In genomic region chr15:81027378-81028173, GRCm38 (mm10) we compare ENCODE assay signal across 8 mouse cellular contexts. TPM values are rescaled to one million over a fixed set of nuclear protein-coding genes. Genes with fewer than 3 reads are reported as not detected.
DNase-seq lines count a peak whose midpoint lies in the region; ATAC-seq and TF ChIP-seq lines count a peak whose summit lies in the region.

No protein-coding gene starts in this region.

- 43% methylated on average over 8 of the region's 8 CpGs for WGBS in forebrain, embryonic 13.5 days
- 13% methylated on average over 8 of the region's 8 CpGs for WGBS in liver, embryonic 14.5 days (ENCODE audit: insufficient replicate concordance)
- WGBS in neural tube, embryonic 13.5 days: 46% methylated on average over 8 of the region's 8 CpGs
- 28% methylated on average over 8 of the region's 8 CpGs for WGBS in stomach, postnatal 0 days

- no peak overlapping the region for H3K4me3 ChIP-seq in ES-Bruce4 (ENCODE audit: low read depth, low read length)
- no peak overlapping the region for H3K4me3 ChIP-seq in forebrain, embryonic 13.5 days
- H3K4me3 ChIP-seq in liver, embryonic 14.5 days (ENCODE audit: insufficient read depth in 1 of 2, low read depth in 2 of 2, low read length in 2 of 2): no peak overlapping the region
- H3K4me3 ChIP-seq in neural tube, embryonic 13.5 days: no peak overlapping the region
- H3K4me3 ChIP-seq in stomach, postnatal 0 days (ENCODE audit: low read depth, low read length): no peak overlapping the region

- peak; percentile 87 for DNase-seq in c-Kit-positive CD71-positive TER-119-negative erythroid progenitor cells, embryonic 14.5 days (ENCODE audit: low read depth)
- peak; percentile 85 to 90 for DNase-seq in heart, postnatal 10 days
- DNase-seq in kidney, postnatal 36 days: peak; percentile 73 to 89
- peak; percentile 61 to 71 (median 67) for DNase-seq in liver, embryonic 14.5 days (ENCODE audit: low read depth in 3 of 3, low spot score in 3 of 3)
- DNase-seq in stomach, postnatal 0 days (ENCODE audit: low spot score): peak; percentile 86

- peak; percentile 46 for TF ChIP-seq CTCF in ES-Bruce4 (IDR thresholded peaks at IDR 0.05; ENCODE audit: low read depth, low read length)
- TF ChIP-seq CTCF in liver, embryonic 14.5 days (IDR thresholded peaks at IDR 0.05; ENCODE audit: low read depth): peak; percentile 92
- TF ChIP-seq CTCF in stomach, postnatal 0 days (IDR thresholded peaks at IDR 0.05; ENCODE audit: low read depth): peak; percentile 94

- no peaks in the 10 kb centered on the region for H3K4me1 ChIP-seq in ES-Bruce4 (ENCODE audit: control insufficient read depth, insufficient read depth, low read length)
- H3K4me1 ChIP-seq in forebrain, embryonic 13.5 days: no peaks in the 10 kb centered on the region
- peaks cover 0 to 14% of the 10 kb centered on the region in 2 experiments; a peak in 2 of 4 replicates for H3K4me1 ChIP-seq in liver, embryonic 14.5 days (replicated peaks; ENCODE audit: control insufficient read depth in 2 of 2, insufficient read depth in 2 of 2, low read length in 1 of 2)
- H3K4me1 ChIP-seq in neural tube, embryonic 13.5 days (replicated peaks): peaks cover 20% of the 10 kb centered on the region
- H3K4me1 ChIP-seq in stomach, postnatal 0 days (replicated peaks; ENCODE audit: control insufficient read depth, insufficient read depth): peaks cover 2% of the 10 kb centered on the region; the same call in 1 of the 2 replicates

- H3K9ac ChIP-seq in ES-Bruce4 (ENCODE audit: low read depth, poor library complexity, severe bottlenecking): no peak overlapping the region
- no peak overlapping the region for H3K9ac ChIP-seq in forebrain, embryonic 13.5 days
- no peak overlapping the region for H3K9ac ChIP-seq in liver, embryonic 14.5 days (replicated peaks)
- no peak overlapping the region for H3K9ac ChIP-seq in neural tube, embryonic 13.5 days
- no peak overlapping the region for H3K9ac ChIP-seq in stomach, postnatal 0 days (ENCODE audit: low read length)

- no peaks in the 10 kb centered on the region for H3K36me3 ChIP-seq in ES-Bruce4 (ENCODE audit: control insufficient read depth, insufficient read depth, low read length, poor library complexity, severe bottlenecking)
- no peaks in the 10 kb centered on the region for H3K36me3 ChIP-seq in forebrain, embryonic 13.5 days (ENCODE audit: poor library complexity, severe bottlenecking)
- no peaks in the 10 kb centered on the region for H3K36me3 ChIP-seq in liver, embryonic 14.5 days (replicated peaks; ENCODE audit: control insufficient read depth, insufficient read depth, low read depth)
- no peaks in the 10 kb centered on the region for H3K36me3 ChIP-seq in neural tube, embryonic 13.5 days
- no peaks in the 10 kb centered on the region for H3K36me3 ChIP-seq in stomach, postnatal 0 days (ENCODE audit: control insufficient read depth, insufficient read depth, low read length)

- no peaks in the 10 kb centered on the region for H3K9me3 ChIP-seq in ES-Bruce4 (replicated peaks; ENCODE audit: control insufficient read depth, insufficient read depth, low read length, poor library complexity, severe bottlenecking)
- H3K9me3 ChIP-seq in forebrain, embryonic 13.5 days (replicated peaks): no peaks in the 10 kb centered on the region
- no peaks in the 10 kb centered on the region for H3K9me3 ChIP-seq in liver, embryonic 14.5 days (ENCODE audit: control insufficient read depth, low read length)
- no peaks in the 10 kb centered on the region for H3K9me3 ChIP-seq in neural tube, embryonic 13.5 days
- H3K9me3 ChIP-seq in stomach, postnatal 0 days (ENCODE audit: control insufficient read depth, low read length): no peaks in the 10 kb centered on the region

- peak; percentile 70 for ATAC-seq in forebrain, embryonic 13.5 days
- peak; percentile 97 for ATAC-seq in liver, embryonic 14.5 days (ENCODE audit: insufficient read depth)
- ATAC-seq in neural tube, embryonic 13.5 days (ENCODE audit: low read depth): peak; percentile 71
- peak; percentile 89 for ATAC-seq in stomach, postnatal 0 days (ENCODE audit: low FRiP score, low TSS enrichment)

- intact Hi-C loops in heart, postnatal 10 days (cut with DNase I): loop anchor here (1.0 to 5.0 kb wide), 4 partner anchors 21 to 275 kb away; no protein-coding TSS in a partner anchor

- H3K4me2 ChIP-seq in forebrain, embryonic 13.5 days: no peak overlapping the region
- peak overlapping the region; percentile 40 for H3K4me2 ChIP-seq in liver, embryonic 14.5 days (ENCODE audit: low read depth)
- H3K4me2 ChIP-seq in neural tube, embryonic 13.5 days: no peak overlapping the region
- H3K4me2 ChIP-seq in stomach, postnatal 0 days (replicated peaks; ENCODE audit: low read depth): no peak overlapping the region

- H3K27ac ChIP-seq in ES-Bruce4 (ENCODE audit: insufficient read depth, low read length): no peak overlapping the region
- H3K27ac ChIP-seq in forebrain, embryonic 13.5 days: no peak overlapping the region
- H3K27ac ChIP-seq in liver, embryonic 14.5 days: no peak overlapping the region; the same call in 1 of the 2 replicates
- no peak overlapping the region for H3K27ac ChIP-seq in neural tube, embryonic 13.5 days (replicated peaks)
- H3K27ac ChIP-seq in stomach, postnatal 0 days (replicated peaks): 0 out of 2 replicates have a peak overlapping the region, but pooled peaks have one; percentile 1

- 0 out of 2 replicates have a peak, but pooled peaks have one; percentile 29 for TF ChIP-seq EP300 in ES-Bruce4 (IDR thresholded peaks at IDR 0.05; ENCODE audit: insufficient read depth, low read depth, low read length)
- TF ChIP-seq EP300 in liver, embryonic 14.5 days (IDR thresholded peaks at IDR 0.05; ENCODE audit: low read depth): peak; percentile 71
- no peak for TF ChIP-seq EP300 in stomach, postnatal 0 days (optimal IDR thresholded peaks at IDR 0.05)

- no peaks in the 10 kb centered on the region for H3K27me3 ChIP-seq in ES-Bruce4 (ENCODE audit: control insufficient read depth, insufficient read depth, low read length, poor library complexity, severe bottlenecking)
- H3K27me3 ChIP-seq in forebrain, embryonic 13.5 days: no peaks in the 10 kb centered on the region
- no peaks in the 10 kb centered on the region for H3K27me3 ChIP-seq in liver, embryonic 14.5 days (ENCODE audit: control insufficient read depth, insufficient read depth, low read length)
- H3K27me3 ChIP-seq in neural tube, embryonic 13.5 days: no peaks in the 10 kb centered on the region
- no peaks in the 10 kb centered on the region for H3K27me3 ChIP-seq in stomach, postnatal 0 days (ENCODE audit: control insufficient read depth, insufficient read depth, low read length)

- TF ChIP-seq POLR2A in ES-Bruce4 (IDR thresholded peaks at IDR 0.05; ENCODE audit: insufficient read depth, low read length): no peak

RNA-seq across cellular contexts. Expression of gene Sgsm3, which starts 50.0 kb away (rescaled TPM):
- polyA plus RNA-seq in ES-Bruce4 (2011; ENCODE audit: insufficient read depth, insufficient read length, low read depth, missing spikeins): 18.0 and 21.4 TPM in 2 replicates
- polyA plus RNA-seq in forebrain, embryonic 13.5 days (2015; fragmentation: Nextera tagmentation; extraction: Ambion mirVana): 39.2 and 42.5 TPM in 2 replicates
- total RNA-seq in heart, postnatal 10 days (2021): 10 to 100 TPM in 1 of 2 experiments, 1 to 10 TPM in 1; 9.6 to 10.7 TPM
- 7.4 and 8.5 TPM in 2 replicates for polyA plus RNA-seq in liver, embryonic 14.5 days (2012; rRNA removed)
- 6.2 and 7.5 TPM in 2 replicates for polyA plus RNA-seq in liver, embryonic 14.5 days (2014; fragmentation: Nextera tagmentation; extraction: Ambion mirVana)
- 51.1 and 55.8 TPM in 2 replicates for polyA plus RNA-seq in neural tube, embryonic 13.5 days (2015; fragmentation: Nextera tagmentation; extraction: Ambion mirVana)
- polyA plus RNA-seq in stomach, postnatal 0 days (2015; fragmentation: Nextera tagmentation; extraction: Ambion mirVana): 44.8 and 49.4 TPM in 2 replicates
